Mouse (Mus musculus) testis, adult 2 months (tissue): ENCODE results near the gene Zfp652.

ENCODE experiments used
- CTCF ChIP-seq: fragments of 200-500 bp; IDR thresholded peaks from 2 replicates; pipeline ENCODE4 v1.5.1; 2012; ENCODE audit warnings: low read depth, mild to moderate bottlenecking, inconsistent platforms, low read length, moderate library complexity; ENCODE audit not compliant: control insufficient read depth, insufficient read depth, insufficient replicate concordance
- POLR2A ChIP-seq: fragments of 200-500 bp; IDR thresholded peaks from 2 replicates; pipeline ENCODE4 v1.6.1; 2012; ENCODE audit warnings: low read depth, mild to moderate bottlenecking, inconsistent platforms, low read length, moderate library complexity; ENCODE audit not compliant: control insufficient read depth

DNA sequence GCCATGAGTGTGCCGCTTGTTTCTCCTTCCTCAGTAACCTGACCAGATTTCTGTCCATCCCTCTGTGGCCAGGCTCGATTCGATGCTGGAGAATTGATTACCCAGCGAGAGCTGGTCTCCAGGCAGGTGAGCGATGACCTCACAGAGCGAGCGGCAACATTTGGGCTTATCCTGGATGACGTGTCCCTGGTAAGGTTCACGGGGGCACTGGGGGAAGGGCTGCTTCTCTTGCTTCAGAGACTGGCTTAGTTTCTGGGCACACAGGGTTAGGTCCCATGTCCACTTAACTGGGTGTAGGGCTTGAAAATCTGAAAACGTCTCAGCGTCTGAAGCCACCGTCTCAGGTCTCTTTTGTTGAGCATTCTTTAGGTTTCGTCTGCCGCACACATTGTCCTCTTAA lies 37.0 kb upstream of the Zfp652 start:
- TF ChIP-seq CTCF = no peak
- TF ChIP-seq POLR2A = no peak
